Mouse (Mus musculus) ES-Bruce4 (cell line): ENCODE data around the gene Lin7b. TPM values are rescaled to one million over a fixed set of nuclear protein-coding genes. Genes with fewer than 3 reads are reported as not detected.

Source experiments
- H3K27ac ChIP-seq: 2 replicates; pipeline ENCODE4 v1.5.1; 2012; ENCODE audit warnings: low read length, inconsistent platforms; ENCODE audit not compliant: insufficient read depth
- H3K27me3 ChIP-seq: 2 replicates; pipeline ENCODE4 v1.6.1; 2012; ENCODE audit warnings: mild to moderate bottlenecking, low read length, inconsistent platforms; ENCODE audit not compliant: control insufficient read depth, poor library complexity, insufficient read depth, severe bottlenecking
- H3K36me3 ChIP-seq: 2 replicates; pipeline ENCODE4 v1.6.1; 2012; ENCODE audit warnings: inconsistent platforms, mild to moderate bottlenecking, low read length, moderate library complexity; ENCODE audit not compliant: control insufficient read depth, poor library complexity, insufficient read depth, severe bottlenecking
- H3K4me1 ChIP-seq: one replicate; pipeline ENCODE4 v1.8.1; 2011; ENCODE audit warnings: low read length; ENCODE audit not compliant: control insufficient read depth, insufficient read depth
- H3K4me3 ChIP-seq: 2 replicates; pipeline ENCODE4 v1.5.1; 2011; ENCODE audit warnings: low read depth, mild to moderate bottlenecking, low read length
- H3K9ac ChIP-seq: 2 replicates; pipeline ENCODE4 v1.6.1; 2012; ENCODE audit warnings: low read depth, mild to moderate bottlenecking, inconsistent platforms; ENCODE audit not compliant: poor library complexity, severe bottlenecking
- H3K9me3 ChIP-seq: replicated peaks from 2 replicates; pipeline ENCODE4 v1.6.1; 2012; ENCODE audit warnings: mild to moderate bottlenecking, low read length, inconsistent platforms; ENCODE audit not compliant: control insufficient read depth, poor library complexity, insufficient read depth, severe bottlenecking
- CTCF ChIP-seq: IDR thresholded peaks from one replicate; pipeline ENCODE4 v1.8.1; 2011; ENCODE audit warnings: low read depth, low read length
- EP300 ChIP-seq: IDR thresholded peaks from 2 replicates; pipeline ENCODE4 v1.6.1; 2011; ENCODE audit warnings: low read depth, low read length; ENCODE audit not compliant: insufficient read depth
- POLR2A ChIP-seq: IDR thresholded peaks from one replicate; pipeline ENCODE4 v1.8.1; 2011; ENCODE audit warnings: low read length; ENCODE audit not compliant: insufficient read depth
- polyA plus RNA-seq: library from polyadenylated mRNA; stranded (reverse); fragments of >200 nt; gene quantifications from 2 replicates; pipeline ENCODE4 v1.2.4, GENCODE M21; 2011; ENCODE audit warnings: low read depth; ENCODE audit not compliant: missing spikeins, insufficient read depth, insufficient read length

Lin7b gene
- polyA plus RNA-seq, 1 experiment = 0.88 TPM

- Histone ChIP-seq H3K9me3 (no peaks in the 10 kb centered on the region), H3K36me3 (no peaks in the 10 kb centered on the region), H3K4me3 (no peak overlapping the region), H3K9ac (no peak overlapping the region), H3K27ac (no peak overlapping the region), H3K27me3 (no peaks in the 10 kb centered on the region), H3K4me1 (no peaks in the 10 kb centered on the region)
- TF ChIP-seq CTCF = no peak
- no peak for TF ChIP-seq POLR2A
- TF ChIP-seq EP300 = no peak
Measured at GRCm38 (mm10) chr7:45356087-45356486, 14.3 kb downstream of the Lin7b start.

- Histone ChIP-seq H3K9me3 (no peaks in the 10 kb centered on the region), H3K9ac (no peak overlapping the region), H3K4me1 (no peaks in the 10 kb centered on the region), H3K4me3 (no peak overlapping the region), H3K27ac (no peak overlapping the region), H3K36me3 (no peaks in the 10 kb centered on the region), H3K27me3 (no peaks in the 10 kb centered on the region)
- TF ChIP-seq EP300 (no peak), CTCF (no peak), POLR2A (no peak)
Measured at GRCm38 (mm10) chr7:45355318-45356020, 14.9 kb downstream of the Lin7b start.

GRCm38 (mm10) chr7:45353041-45353440, 17.3 kb downstream of the Lin7b start:
- no peaks in the 10 kb centered on the region for H3K36me3 ChIP-seq
- no peaks in the 10 kb centered on the region for H3K27me3 ChIP-seq

GRCm38 (mm10) chr7:45346905-45347304, 23.5 kb downstream of the Lin7b start:
- TF ChIP-seq CTCF (no peak), POLR2A (no peak), EP300 (no peak)
- no peak overlapping the region for H3K9ac ChIP-seq
- H3K4me3 ChIP-seq = peak overlapping the region; percentile 22; the same call in 1 of the 2 replicates
- no peak overlapping the region for H3K27ac ChIP-seq
- H3K27me3 ChIP-seq = no peaks in the 10 kb centered on the region
- no peaks in the 10 kb centered on the region for H3K36me3 ChIP-seq
- no peaks in the 10 kb centered on the region for H3K4me1 ChIP-seq
- H3K9me3 ChIP-seq = no peaks in the 10 kb centered on the region

More at GRCm38 (mm10) chr7:45353041-45353440, 17.3 kb downstream of the Lin7b start:
- Histone ChIP-seq H3K27ac (no peak overlapping the region), H3K4me1 (no peaks in the 10 kb centered on the region), H3K9ac (peak overlapping the region; percentile 55; the same call in 1 of the 2 replicates), H3K4me3 (peak overlapping the region; percentile 87), H3K9me3 (no peaks in the 10 kb centered on the region)
- TF ChIP-seq CTCF = no peak
- TF ChIP-seq EP300 = no peak
- TF ChIP-seq POLR2A = no peak

- peak overlapping the region; percentile 61 for H3K4me3 ChIP-seq
- no peaks in the 10 kb centered on the region for H3K27me3 ChIP-seq
- H3K9ac ChIP-seq = peak overlapping the region; percentile 6; the same call in 1 of the 2 replicates
- H3K9me3 ChIP-seq = no peaks in the 10 kb centered on the region
- TF ChIP-seq POLR2A (no peak), EP300 (peak; percentile 58; the same call in 1 of the 2 replicates), CTCF (peak; percentile 80)
- H3K27ac ChIP-seq = no peak overlapping the region
- H3K36me3 ChIP-seq = no peaks in the 10 kb centered on the region
- H3K4me1 ChIP-seq = no peaks in the 10 kb centered on the region
Measured at GRCm38 (mm10) chr7:45343543-45343942, 26.8 kb downstream of the Lin7b start.

- Histone ChIP-seq H3K9ac (no peak overlapping the region), H3K4me1 (peaks cover 4% of the 10 kb centered on the region), H3K9me3 (no peaks in the 10 kb centered on the region), H3K27me3 (no peaks in the 10 kb centered on the region), H3K36me3 (no peaks in the 10 kb centered on the region), H3K4me3 (peak overlapping the region; percentile 29), H3K27ac (peak overlapping the region; percentile 55; the same call in 1 of the 2 replicates)
- no peak for TF ChIP-seq POLR2A
Measured at GRCm38 (mm10) chr7:45342081-45342480, 28.3 kb downstream of the Lin7b start.
